Mouse (Mus musculus): ENCODE measurements around the gene Ppa2. TPM values are rescaled to one million over a fixed set of nuclear protein-coding genes. Genes with fewer than 3 reads are reported as not detected.

The Ppa2 gene
- polyA plus RNA-seq, 1 experiment from 2014 or later = 94.2 TPM

DNA sequence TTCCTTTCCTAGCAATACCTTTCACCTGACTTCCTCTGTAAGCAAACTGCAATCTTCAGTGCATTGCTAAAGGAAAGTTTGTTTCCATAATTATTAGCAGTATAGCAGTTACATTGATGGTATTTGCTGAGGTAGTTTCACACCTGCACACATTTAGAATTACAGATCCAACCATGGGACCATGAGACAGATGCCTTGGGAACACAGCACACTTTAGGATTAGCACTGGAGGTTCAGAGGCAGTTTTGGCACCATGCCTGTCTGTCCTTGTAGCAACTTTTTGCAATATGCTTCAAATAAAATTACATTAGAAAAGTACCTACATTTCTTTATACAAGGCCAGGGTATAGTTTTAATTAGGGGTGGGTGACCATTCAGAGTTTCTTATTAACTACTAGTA lies 48.1 kb downstream of the Ppa2 start:
- H3K27me3 ChIP-seq (ENCODE audit: control insufficient read depth, insufficient read depth, low read length) = no peaks in the 10 kb centered on the region
- no peaks in the 10 kb centered on the region for H3K36me3 ChIP-seq (ENCODE audit: control insufficient read depth, insufficient read depth, low read length)
- no peaks in the 10 kb centered on the region for H3K9me3 ChIP-seq (ENCODE audit: control insufficient read depth, low read length)
- H3K4me2 ChIP-seq (ENCODE audit: low read length) = no peak overlapping the region
- no peak overlapping the region for H3K9ac ChIP-seq (replicated peaks; ENCODE audit: low read length)
- no peak overlapping the region for H3K4me3 ChIP-seq (replicated peaks; ENCODE audit: low read depth, low read length)
- no peaks in the 10 kb centered on the region for H3K4me1 ChIP-seq (ENCODE audit: control insufficient read depth, insufficient read depth, low read length)
- DNase-seq (no peak), ATAC-seq (ENCODE audit: low FRiP score, low TSS enrichment) (no peak)
- no peak overlapping the region for H3K27ac ChIP-seq (replicated peaks; ENCODE audit: low read depth, low read length)

GRCm38 (mm10) chr3:133361406-133361805 lies 51.5 kb downstream of the Ppa2 start:
- 97% methylated on average over 1 of the region's 1 CpGs for WGBS
- DNase-seq (no peak), ATAC-seq (ENCODE audit: low FRiP score, low TSS enrichment) (no peak)
- H3K36me3 ChIP-seq (ENCODE audit: control insufficient read depth, insufficient read depth, low read length) = no peaks in the 10 kb centered on the region; the same call in 1 of the 2 replicates
- no peaks in the 10 kb centered on the region for H3K27me3 ChIP-seq (ENCODE audit: control insufficient read depth, insufficient read depth, low read length)
- H3K27ac ChIP-seq (replicated peaks; ENCODE audit: low read depth, low read length) = no peak overlapping the region
- H3K4me1 ChIP-seq (ENCODE audit: control insufficient read depth, insufficient read depth, low read length) = no peaks in the 10 kb centered on the region
- no peak overlapping the region for H3K4me2 ChIP-seq (ENCODE audit: low read length)
- no peaks in the 10 kb centered on the region for H3K9me3 ChIP-seq (ENCODE audit: control insufficient read depth, low read length)
- no peak overlapping the region for H3K4me3 ChIP-seq (replicated peaks; ENCODE audit: low read depth, low read length)
- H3K9ac ChIP-seq (replicated peaks; ENCODE audit: low read length) = no peak overlapping the region

DNA sequence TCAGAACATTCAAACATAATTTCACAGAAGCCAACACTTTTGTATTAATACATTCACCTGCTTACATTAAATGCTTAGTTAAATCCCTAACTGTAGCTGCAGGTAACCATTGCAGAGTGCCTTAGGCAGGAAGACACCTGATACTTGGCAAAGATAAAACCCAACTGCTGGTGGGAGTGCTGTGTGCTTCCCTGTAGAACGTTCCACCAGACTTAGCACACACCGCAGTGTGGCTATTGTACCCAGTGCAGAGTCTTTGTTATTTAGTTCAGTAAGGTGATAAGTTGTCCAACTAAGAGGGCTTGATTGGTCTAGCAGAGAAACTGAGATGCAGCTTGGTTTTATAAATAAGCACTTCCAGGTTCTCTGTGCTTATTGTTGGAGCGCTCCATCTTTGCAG lies 54.2 kb downstream of the Ppa2 start:
- WGBS = 82% methylated on average over 3 of the region's 3 CpGs
- DNase-seq = no peak
- H3K27ac ChIP-seq (replicated peaks; ENCODE audit: low read depth, low read length) = no peak overlapping the region

GRCm38 (mm10) chr3:133366096-133366495 lies 56.2 kb downstream of the Ppa2 start:
- peaks cover 4% of the 10 kb centered on the region; the same call in 1 of the 2 replicates for H3K36me3 ChIP-seq (ENCODE audit: control insufficient read depth, insufficient read depth, low read length)
- no peak overlapping the region for H3K9ac ChIP-seq (replicated peaks; ENCODE audit: low read length)
- WGBS = 93% methylated on average over 9 of the region's 9 CpGs
- H3K4me2 ChIP-seq (ENCODE audit: low read length) = no peak overlapping the region
- H3K4me3 ChIP-seq (replicated peaks; ENCODE audit: low read depth, low read length) = no peak overlapping the region
- H3K27ac ChIP-seq (replicated peaks; ENCODE audit: low read depth, low read length) = no peak overlapping the region
- H3K4me1 ChIP-seq (ENCODE audit: control insufficient read depth, insufficient read depth, low read length) = no peaks in the 10 kb centered on the region
- H3K27me3 ChIP-seq (ENCODE audit: control insufficient read depth, insufficient read depth, low read length) = no peaks in the 10 kb centered on the region
- ATAC-seq (ENCODE audit: low FRiP score, low TSS enrichment) (no peak), DNase-seq (no peak)
- H3K9me3 ChIP-seq (ENCODE audit: control insufficient read depth, low read length) = no peaks in the 10 kb centered on the region

More for the DNA sequence above, 54.2 kb downstream of the Ppa2 start:
- no peaks in the 10 kb centered on the region; the same call in 1 of the 2 replicates for H3K36me3 ChIP-seq (ENCODE audit: control insufficient read depth, insufficient read depth, low read length)
- no peaks in the 10 kb centered on the region for H3K9me3 ChIP-seq (ENCODE audit: control insufficient read depth, low read length)
- H3K27me3 ChIP-seq (ENCODE audit: control insufficient read depth, insufficient read depth, low read length) = no peaks in the 10 kb centered on the region
- H3K9ac ChIP-seq (replicated peaks; ENCODE audit: low read length) = no peak overlapping the region
- no peak overlapping the region for H3K4me2 ChIP-seq (ENCODE audit: low read length)
- H3K4me1 ChIP-seq (ENCODE audit: control insufficient read depth, insufficient read depth, low read length) = no peaks in the 10 kb centered on the region
- no peak overlapping the region for H3K4me3 ChIP-seq (replicated peaks; ENCODE audit: low read depth, low read length)
- ATAC-seq (ENCODE audit: low FRiP score, low TSS enrichment) = no peak

DNA sequence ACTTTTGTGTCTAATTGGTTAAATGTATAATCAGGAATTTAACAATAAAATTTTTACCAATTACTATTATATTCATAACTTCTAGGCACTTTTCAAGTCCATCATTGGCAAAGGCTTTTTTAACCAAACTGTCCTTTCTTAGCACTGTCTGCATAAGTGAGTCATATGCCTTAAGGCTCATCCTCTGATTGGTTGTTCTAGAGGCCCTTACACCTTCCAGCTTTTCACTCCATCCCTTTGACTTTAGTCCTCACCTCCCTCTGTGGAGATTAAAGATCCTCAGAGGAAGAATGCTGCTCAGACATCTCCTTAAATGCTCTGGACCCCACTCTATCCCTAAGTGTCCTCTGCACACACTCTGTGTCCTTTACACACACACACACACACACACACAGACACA lies 68.3 kb downstream of the Ppa2 start:
- H3K4me1 ChIP-seq (ENCODE audit: control insufficient read depth, insufficient read depth, low read length) = no peaks in the 10 kb centered on the region
- peaks cover 11% of the 10 kb centered on the region for H3K36me3 ChIP-seq (ENCODE audit: control insufficient read depth, insufficient read depth, low read length)
- H3K9ac ChIP-seq (replicated peaks; ENCODE audit: low read length) = no peak overlapping the region
- no peaks in the 10 kb centered on the region for H3K27me3 ChIP-seq (ENCODE audit: control insufficient read depth, insufficient read depth, low read length)
- H3K9me3 ChIP-seq (ENCODE audit: control insufficient read depth, low read length) = peaks cover 9% of the 10 kb centered on the region; the same call in 1 of the 2 replicates
- no peak overlapping the region for H3K4me3 ChIP-seq (replicated peaks; ENCODE audit: low read depth, low read length)
- H3K4me2 ChIP-seq (ENCODE audit: low read length) = no peak overlapping the region
- DNase-seq (no peak), ATAC-seq (ENCODE audit: low FRiP score, low TSS enrichment) (no peak; the same call in 1 of the 2 replicates)
- H3K27ac ChIP-seq (replicated peaks; ENCODE audit: low read depth, low read length) = no peak overlapping the region

DNA sequence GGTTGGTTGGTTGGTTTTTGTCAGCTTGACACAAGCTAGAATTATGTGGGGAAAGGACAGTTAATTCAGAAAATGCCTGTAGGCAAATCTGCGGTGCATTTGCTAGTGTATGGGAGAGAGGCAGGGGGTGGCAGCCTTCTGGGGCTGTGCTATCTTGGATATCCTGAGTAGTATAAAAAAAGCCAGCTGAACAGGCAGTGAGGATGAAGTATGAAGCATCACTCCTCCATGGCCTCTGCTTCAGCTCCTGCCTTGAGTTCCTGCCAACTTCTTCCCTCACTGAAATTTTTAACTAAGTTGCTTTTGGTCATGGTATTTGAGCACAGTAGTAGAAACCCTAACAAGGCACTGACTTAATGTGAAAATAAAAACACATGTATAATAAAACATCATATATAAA lies 70.1 kb downstream of the Ppa2 start:
- Histone ChIP-seq H3K9ac (replicated peaks; ENCODE audit: low read length) (no peak overlapping the region), H3K9me3 (ENCODE audit: control insufficient read depth, low read length) (peaks cover 9% of the 10 kb centered on the region; the same call in 1 of the 2 replicates), H3K4me3 (replicated peaks; ENCODE audit: low read depth, low read length) (no peak overlapping the region), H3K4me1 (ENCODE audit: control insufficient read depth, insufficient read depth, low read length) (no peaks in the 10 kb centered on the region), H3K36me3 (ENCODE audit: control insufficient read depth, insufficient read depth, low read length) (peaks cover 11% of the 10 kb centered on the region), H3K27me3 (ENCODE audit: control insufficient read depth, insufficient read depth, low read length) (no peaks in the 10 kb centered on the region), H3K27ac (replicated peaks; ENCODE audit: low read depth, low read length) (no peak overlapping the region), H3K4me2 (ENCODE audit: low read length) (no peak overlapping the region)
- DNase-seq = no peak
- ATAC-seq (ENCODE audit: low FRiP score, low TSS enrichment) = no peak; the same call in 1 of the 2 replicates
- WGBS = 93% methylated on average over 1 of the region's 1 CpGs

- no peak overlapping the region for H3K9ac ChIP-seq (replicated peaks; ENCODE audit: low read length)
- H3K36me3 ChIP-seq (ENCODE audit: control insufficient read depth, insufficient read depth, low read length) = peaks cover 7% of the 10 kb centered on the region; the same call in 1 of the 2 replicates
- H3K4me1 ChIP-seq (ENCODE audit: control insufficient read depth, insufficient read depth, low read length) = no peaks in the 10 kb centered on the region
- H3K4me2 ChIP-seq (ENCODE audit: low read length) = no peak overlapping the region
- H3K4me3 ChIP-seq (replicated peaks; ENCODE audit: low read depth, low read length) = no peak overlapping the region
- no peak overlapping the region for H3K27ac ChIP-seq (replicated peaks; ENCODE audit: low read depth, low read length)
- no peak for ATAC-seq (ENCODE audit: low FRiP score, low TSS enrichment)
- WGBS = 82% methylated on average over 11 of the region's 11 CpGs
- DNase-seq = no peak
- H3K9me3 ChIP-seq (ENCODE audit: control insufficient read depth, low read length) = peaks cover 9% of the 10 kb centered on the region; the same call in 1 of the 2 replicates
- H3K27me3 ChIP-seq (ENCODE audit: control insufficient read depth, insufficient read depth, low read length) = no peaks in the 10 kb centered on the region
Observed at GRCm38 (mm10) chr3:133381519-133381918, 71.6 kb downstream of the Ppa2 start.

- 66% methylated on average over 9 of the region's 9 CpGs for WGBS
- H3K4me2 ChIP-seq (ENCODE audit: low read length) = no peak overlapping the region
- no peaks in the 10 kb centered on the region for H3K27me3 ChIP-seq (ENCODE audit: control insufficient read depth, insufficient read depth, low read length)
- DNase-seq (no peak), ATAC-seq (ENCODE audit: low FRiP score, low TSS enrichment) (no peak)
- no peak overlapping the region for H3K9ac ChIP-seq (replicated peaks; ENCODE audit: low read length)
- no peak overlapping the region for H3K27ac ChIP-seq (replicated peaks; ENCODE audit: low read depth, low read length)
- peaks cover 7% of the 10 kb centered on the region; the same call in 1 of the 2 replicates for H3K36me3 ChIP-seq (ENCODE audit: control insufficient read depth, insufficient read depth, low read length)
- no peak overlapping the region for H3K4me3 ChIP-seq (replicated peaks; ENCODE audit: low read depth, low read length)
- no peaks in the 10 kb centered on the region for H3K4me1 ChIP-seq (ENCODE audit: control insufficient read depth, insufficient read depth, low read length)
- peaks cover 9% of the 10 kb centered on the region; the same call in 1 of the 2 replicates for H3K9me3 ChIP-seq (ENCODE audit: control insufficient read depth, low read length)
Observed at GRCm38 (mm10) chr3:133382147-133382546, 72.2 kb downstream of the Ppa2 start.

- Histone ChIP-seq H3K4me3 (replicated peaks; ENCODE audit: low read depth, low read length) (no peak overlapping the region), H3K4me1 (ENCODE audit: control insufficient read depth, insufficient read depth, low read length) (no peaks in the 10 kb centered on the region), H3K27me3 (ENCODE audit: control insufficient read depth, insufficient read depth, low read length) (no peaks in the 10 kb centered on the region), H3K36me3 (ENCODE audit: control insufficient read depth, insufficient read depth, low read length) (no peaks in the 10 kb centered on the region), H3K4me2 (ENCODE audit: low read length) (no peak overlapping the region), H3K9me3 (ENCODE audit: control insufficient read depth, low read length) (no peaks in the 10 kb centered on the region), H3K9ac (replicated peaks; ENCODE audit: low read length) (no peak overlapping the region), H3K27ac (replicated peaks; ENCODE audit: low read depth, low read length) (no peak overlapping the region)
- no peak for DNase-seq
- 84% methylated on average over 6 of the region's 6 CpGs for WGBS
- ATAC-seq (ENCODE audit: low FRiP score, low TSS enrichment) = no peak
Observed at GRCm38 (mm10) chr3:133384164-133384708, 74.3 kb downstream of the Ppa2 start.

Data from midbrain, embryonic 14.5 days (tissue).